In genomic region chr5:129908242-129908965, GRCm38 (mm10) we compare ENCODE assay signal across 8 mouse cellular contexts. TPM values are rescaled to one million over a fixed set of nuclear protein-coding genes. Genes with fewer than 3 reads are reported as not detected.
DNase-seq lines count a peak whose midpoint lies in the region; TF ChIP-seq lines count a peak whose summit lies in the region.

Gene Nupr1l, plus strand, starts transcription at chr5:129908540.

- intact Hi-C loops in left cerebral cortex, adult 2 months (cut with DNase I): loop anchor here (5.0 kb wide), 1 partner anchor 34 kb away; the partner anchor contains the start of gene Vkorc1l1

- peak; percentile 18 for TF ChIP-seq CTCF in left cerebral cortex, adult 2 months (IDR thresholded peaks at IDR 0.05)

- WGBS in macrophage (ENCODE audit: missing documents): 1% methylated on average over 63 of the region's 63 CpGs

- H3K36me3 ChIP-seq in macrophage (ENCODE audit: inconsistent target): no peaks in the 10 kb centered on the region

- DNase-seq in adrenal gland, adult (ENCODE audit: inconsistent age in 2 of 2, low spot score in 1 of 2): peak; percentile 92 to 96
- DNase-seq in embryo, embryonic 10 days (ENCODE audit: low spot score): peak; percentile 99
- DNase-seq in gastrocnemius, postnatal 10 days: peak; percentile 89
- DNase-seq in hindlimb bud, embryonic 11.5 days (ENCODE audit: extremely low spot score, low read depth, low spot score): peak; percentile 89
- peak; percentile 86 to 89 for DNase-seq in left cerebral cortex, adult 2 months (ENCODE audit: extremely low spot score in 1 of 2, low spot score in 2 of 2)
- peak; percentile 74 for DNase-seq in retina, postnatal 7 days (ENCODE audit: low read depth, low spot score)
- DNase-seq in urinary bladder, adult 18-20 months (ENCODE audit: low spot score in 2 of 2): peak; percentile 84 to 86

- H3K4me3 ChIP-seq in left cerebral cortex, adult 2 months: peak within 1 kb of the TSS; percentile 85
- peak within 1 kb of the TSS; percentile 33 for H3K4me3 ChIP-seq in macrophage (ENCODE audit: inconsistent target)

- peak within 1 kb of the TSS; percentile 92 for H3K27ac ChIP-seq in left cerebral cortex, adult 2 months
- H3K27ac ChIP-seq in macrophage: no peak within 1 kb of the TSS

- H3K79me2 ChIP-seq in macrophage (ENCODE audit: inconsistent target): no peaks in the 10 kb centered on the region

RNA-seq across cellular contexts. Expression of gene Nupr1l, which starts in this region (rescaled TPM):
- total RNA-seq in gastrocnemius, postnatal 10 days (2021): 1 to 10 TPM in 1 of 2 experiments, under 1 TPM in 1; 0.45 to 1.4 TPM
- 1 to 10 TPM in 1 of 2 experiments, under 1 TPM in 1; 0.61 to 3.1 TPM for total RNA-seq in left cerebral cortex, adult 2 months (2021)
- 1 to 10 TPM in 13 of 26 experiments, under 1 TPM in 10, not detected in 3; 0.42 to 8.4 (median 1.2) TPM for total RNA-seq in macrophage (2018; cell fraction: chromatin; rRNA removed)
- 1 to 10 TPM in 7 of 26 experiments, under 1 TPM in 18, not detected in 1; 0.31 to 2.4 (median 0.69) TPM for total RNA-seq in macrophage (2018; cell fraction: cytosol; rRNA removed)
- total RNA-seq in macrophage (2018; cell fraction: nucleus; rRNA removed): 10 to 100 TPM in 2 of 26 experiments, 1 to 10 TPM in 12, under 1 TPM in 8, not detected in 4; 0.35 to 17.5 (median 1.5) TPM
- 0.11 to 1.1 TPM (median 0.14 TPM) in 3 replicates for polyA plus RNA-seq in macrophage (2018)
